Mouse (Mus musculus) forebrain, embryonic 10.5 days (tissue): ENCODE measurements around the gene Rnase1. TPM values are rescaled to one million over a fixed set of nuclear protein-coding genes. Genes with fewer than 3 reads are reported as not detected.

Experiments used
- DNase-seq: peaks from one replicate; pipeline ENCODE4 v3.0.0-alpha.2; 2017; ENCODE audit warnings: low spot score; ENCODE audit errors: extremely low spot score
- H3K27ac ChIP-seq: fragments of 300-500 bp; sonication (generic); 2 replicates; pipeline ENCODE4 v1.5.1; 2016; ENCODE audit warnings: mild to moderate bottlenecking
- H3K27me3 ChIP-seq: fragments of 300-500 bp; sonication (generic); 2 replicates; pipeline ENCODE4 v1.6.1; 2016; ENCODE audit warnings: mild to moderate bottlenecking; ENCODE audit not compliant: poor library complexity, severe bottlenecking
- H3K36me3 ChIP-seq: fragments of 300-500 bp; sonication (generic); replicated peaks from 2 replicates; pipeline ENCODE4 v1.6.1; 2016; ENCODE audit warnings: mild to moderate bottlenecking, moderate library complexity
- H3K4me1 ChIP-seq: fragments of 300-500 bp; sonication (generic); 2 replicates; pipeline ENCODE4 v1.6.1; 2016
- H3K4me3 ChIP-seq: fragments of 300-500 bp; sonication (generic); 2 replicates; pipeline ENCODE4 v1.5.1; 2016; ENCODE audit warnings: mild to moderate bottlenecking, moderate library complexity
- H3K9me3 ChIP-seq: fragments of 300-500 bp; sonication (generic); 2 replicates; pipeline ENCODE4 v1.6.1; 2016; ENCODE audit warnings: mild to moderate bottlenecking, moderate library complexity
- WGBS: fragments of 180-500 bp; shearing (Covaris S2); methylation state at CpG from one replicate; pipeline ENCODE4 v1.1.7; 2016; 5-methylcytosine and 5-hydroxymethylcytosine counted together
- polyA plus RNA-seq: library from polyadenylated mRNA; unstranded; fragments of >200 nt; fragmentation: Nextera tagmentation; extraction: Ambion mirVana; gene quantifications from 2 replicates; pipeline ENCODE4 v1.2.1, GENCODE M21; 2016

Rnase1 gene
- polyA plus RNA-seq, 1 experiment from 2014 or later = not detected

DNA sequence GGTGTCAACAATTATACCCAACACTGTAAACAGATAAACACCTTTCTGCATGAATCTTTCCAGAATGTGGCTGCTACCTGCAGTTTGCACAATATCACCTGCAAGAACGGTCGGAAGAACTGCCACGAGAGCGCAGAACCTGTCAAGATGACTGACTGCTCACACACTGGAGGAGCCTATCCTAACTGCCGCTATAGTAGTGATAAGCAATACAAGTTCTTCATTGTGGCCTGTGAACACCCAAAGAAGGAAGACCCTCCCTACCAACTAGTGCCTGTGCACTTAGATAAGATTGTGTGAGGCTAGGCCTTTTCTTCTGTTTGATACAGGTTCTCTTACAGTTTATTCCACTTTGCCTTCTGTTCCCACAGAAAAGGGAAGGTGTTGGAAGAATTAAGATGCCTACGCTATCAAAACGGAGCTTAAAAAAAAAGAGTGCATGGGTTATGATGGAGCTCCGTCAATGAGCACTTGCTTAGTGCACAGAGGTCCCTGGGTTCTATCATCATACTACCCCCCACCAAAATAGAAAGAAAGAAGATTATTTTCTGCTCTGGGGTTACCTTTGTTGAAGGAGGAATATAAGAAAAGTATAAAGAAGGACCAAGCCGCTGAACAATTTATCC lies 16.2 kb downstream of the Rnase1 start:
- WGBS = 91% methylated on average over 9 of the region's 9 CpGs
- no peak overlapping the region for H3K27ac ChIP-seq
- no peaks in the 10 kb centered on the region for H3K27me3 ChIP-seq
- no peak for DNase-seq
- no peaks in the 10 kb centered on the region for H3K4me1 ChIP-seq
- H3K36me3 ChIP-seq = no peaks in the 10 kb centered on the region
- no peaks in the 10 kb centered on the region for H3K9me3 ChIP-seq
- no peak overlapping the region for H3K4me3 ChIP-seq

DNA sequence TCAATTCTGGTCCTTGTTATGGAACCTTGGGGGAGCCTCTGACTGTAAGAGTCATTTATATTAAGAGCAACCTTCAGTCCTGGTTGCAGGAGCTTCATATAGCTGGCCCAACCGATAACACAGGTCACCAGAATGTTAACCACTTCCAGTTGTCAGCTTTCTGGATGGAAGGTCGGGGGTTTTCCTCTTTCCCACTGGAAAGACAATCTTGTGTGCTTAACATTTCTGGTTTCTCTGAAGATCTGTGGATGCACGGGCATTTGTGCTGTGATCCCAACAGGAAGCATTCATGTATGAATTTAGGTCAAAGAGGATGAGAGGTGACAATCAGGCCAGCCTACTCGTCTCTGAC lies 17.0 kb downstream of the Rnase1 start:
- no peaks in the 10 kb centered on the region for H3K9me3 ChIP-seq
- H3K4me1 ChIP-seq = no peaks in the 10 kb centered on the region
- H3K4me3 ChIP-seq = no peak overlapping the region
- H3K27me3 ChIP-seq = no peaks in the 10 kb centered on the region
- H3K36me3 ChIP-seq = no peaks in the 10 kb centered on the region
- H3K27ac ChIP-seq = no peak overlapping the region
- no peak for DNase-seq
- WGBS = 69% methylated on average over 4 of the region's 4 CpGs

- 85% methylated on average over 9 of the region's 9 CpGs for WGBS
- Histone ChIP-seq H3K27me3 (no peaks in the 10 kb centered on the region), H3K36me3 (no peaks in the 10 kb centered on the region), H3K9me3 (no peaks in the 10 kb centered on the region), H3K27ac (no peak overlapping the region), H3K4me3 (no peak overlapping the region), H3K4me1 (no peaks in the 10 kb centered on the region)
- DNase-seq = no peak
These were observed 17.6 kb downstream of the Rnase1 start for GRCm38 (mm10) chr14:51128775-51129623.

- H3K27me3 ChIP-seq = no peaks in the 10 kb centered on the region
- no peaks in the 10 kb centered on the region for H3K9me3 ChIP-seq
- no peak overlapping the region for H3K4me3 ChIP-seq
- DNase-seq = no peak
- H3K27ac ChIP-seq = peak overlapping the region; percentile 15; the same call in 1 of the 2 replicates
- peaks cover 4% of the 10 kb centered on the region for H3K4me1 ChIP-seq
- no peaks in the 10 kb centered on the region for H3K36me3 ChIP-seq
- 71% methylated on average over 2 of the region's 2 CpGs for WGBS
These were observed 18.8 kb downstream of the Rnase1 start for GRCm38 (mm10) chr14:51127648-51128258.

GRCm38 (mm10) chr14:51125684-51126083 lies 20.9 kb downstream of the Rnase1 start:
- Histone ChIP-seq H3K4me1 (peaks cover 9% of the 10 kb centered on the region), H3K27me3 (no peaks in the 10 kb centered on the region), H3K27ac (no peak overlapping the region), H3K9me3 (no peaks in the 10 kb centered on the region), H3K36me3 (no peaks in the 10 kb centered on the region), H3K4me3 (no peak overlapping the region)
- 84% methylated on average over 6 of the region's 6 CpGs for WGBS
- no peak for DNase-seq

DNA sequence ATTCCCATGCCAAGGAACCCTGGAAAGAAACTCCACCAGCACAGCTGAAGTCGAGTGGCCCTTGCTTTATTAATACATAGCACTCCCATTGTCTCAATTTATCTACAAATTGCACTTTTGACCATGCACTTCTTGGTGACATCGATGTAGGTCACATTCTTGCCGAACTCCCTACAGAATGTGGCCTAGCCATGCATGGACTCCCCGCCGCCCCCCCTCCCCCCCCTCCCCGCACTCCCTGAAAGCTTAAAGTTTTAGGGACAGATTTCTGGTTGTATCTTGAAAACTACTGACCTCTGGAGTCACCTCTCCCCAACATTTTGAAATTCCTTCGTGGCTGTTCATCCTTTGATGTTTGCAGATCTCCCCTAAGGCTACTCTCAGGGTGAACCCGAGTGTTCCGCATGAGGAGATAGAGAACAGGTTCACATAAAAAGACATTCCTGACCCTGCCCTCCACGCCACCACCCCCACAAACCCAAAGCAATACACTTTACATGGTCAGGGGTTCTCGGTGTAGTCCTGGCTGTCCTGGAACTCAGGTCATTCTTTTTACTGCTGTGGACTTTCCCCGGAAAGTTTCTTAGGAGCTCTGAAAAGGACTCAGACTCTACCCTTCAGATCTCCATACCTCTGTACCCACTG lies 32.5 kb downstream of the Rnase1 start, which contains the start of gene Eddm3b:
Gene Eddm3b, plus strand, starts transcription at position 511 of the 645 bp plus-strand sequence.
- H3K27me3 ChIP-seq = no peaks in the 10 kb centered on the region
- no peaks in the 10 kb centered on the region for H3K9me3 ChIP-seq
- 37% methylated on average over 12 of the region's 12 CpGs for WGBS
- peaks cover 11% of the 10 kb centered on the region; the same call in 1 of the 2 replicates for H3K4me1 ChIP-seq
- H3K36me3 ChIP-seq = no peaks in the 10 kb centered on the region
- H3K27ac ChIP-seq = no peak within 1 kb of the TSS
- no peak for DNase-seq
- H3K4me3 ChIP-seq = no peak within 1 kb of the TSS; the same call in 1 of the 2 replicates

- Histone ChIP-seq H3K9me3 (no peaks in the 10 kb centered on the region), H3K4me3 (no peak overlapping the region; the same call in 1 of the 2 replicates), H3K27me3 (no peaks in the 10 kb centered on the region), H3K36me3 (no peaks in the 10 kb centered on the region), H3K4me1 (peaks cover 11% of the 10 kb centered on the region; the same call in 1 of the 2 replicates), H3K27ac (no peak overlapping the region)
- DNase-seq = no peak
- 28% methylated on average over 9 of the region's 9 CpGs for WGBS
These were observed 33.1 kb downstream of the Rnase1 start for GRCm38 (mm10) chr14:51113476-51113875.

GRCm38 (mm10) chr14:51111966-51112365 lies 34.6 kb downstream of the Rnase1 start:
- Histone ChIP-seq H3K27me3 (no peaks in the 10 kb centered on the region), H3K27ac (no peak overlapping the region), H3K36me3 (no peaks in the 10 kb centered on the region), H3K4me1 (peaks cover 11% of the 10 kb centered on the region; the same call in 1 of the 2 replicates), H3K4me3 (no peak overlapping the region), H3K9me3 (no peaks in the 10 kb centered on the region)
- DNase-seq = no peak
- 83% methylated on average over 3 of the region's 3 CpGs for WGBS

GRCm38 (mm10) chr14:51106449-51106967 lies 40.1 kb downstream of the Rnase1 start:
- no peaks in the 10 kb centered on the region for H3K9me3 ChIP-seq
- no peaks in the 10 kb centered on the region for H3K27me3 ChIP-seq
- no peak overlapping the region for H3K4me3 ChIP-seq
- no peaks in the 10 kb centered on the region for H3K36me3 ChIP-seq
- H3K27ac ChIP-seq = no peak overlapping the region
- DNase-seq = no peak
- no peaks in the 10 kb centered on the region for H3K4me1 ChIP-seq

DNA sequence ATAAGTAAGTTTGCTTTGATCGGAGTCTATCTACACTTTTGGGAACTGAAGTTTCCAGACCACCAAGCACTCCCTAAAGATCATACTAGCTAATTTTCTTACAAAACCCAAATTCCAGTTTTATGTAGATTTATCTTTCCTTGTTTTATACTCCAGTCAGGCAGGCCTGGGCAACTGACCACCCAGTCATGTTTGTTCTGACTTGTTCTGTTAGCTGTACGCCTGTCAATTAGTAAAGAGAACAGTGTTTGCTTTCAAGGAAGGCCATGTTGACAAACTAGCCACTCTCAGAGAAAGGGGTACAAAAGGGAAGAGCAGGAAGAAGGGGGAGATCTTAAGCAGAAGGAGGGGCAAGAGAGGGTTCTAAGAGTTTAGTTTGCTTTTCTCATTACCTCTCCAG lies 42.2 kb downstream of the Rnase1 start:
- 86% methylated on average over 2 of the region's 2 CpGs for WGBS
- H3K9me3 ChIP-seq = no peaks in the 10 kb centered on the region
- no peaks in the 10 kb centered on the region for H3K36me3 ChIP-seq
- H3K27ac ChIP-seq = no peak overlapping the region
- no peaks in the 10 kb centered on the region for H3K4me1 ChIP-seq
- no peaks in the 10 kb centered on the region for H3K27me3 ChIP-seq
- DNase-seq = no peak
- no peak overlapping the region for H3K4me3 ChIP-seq

DNA sequence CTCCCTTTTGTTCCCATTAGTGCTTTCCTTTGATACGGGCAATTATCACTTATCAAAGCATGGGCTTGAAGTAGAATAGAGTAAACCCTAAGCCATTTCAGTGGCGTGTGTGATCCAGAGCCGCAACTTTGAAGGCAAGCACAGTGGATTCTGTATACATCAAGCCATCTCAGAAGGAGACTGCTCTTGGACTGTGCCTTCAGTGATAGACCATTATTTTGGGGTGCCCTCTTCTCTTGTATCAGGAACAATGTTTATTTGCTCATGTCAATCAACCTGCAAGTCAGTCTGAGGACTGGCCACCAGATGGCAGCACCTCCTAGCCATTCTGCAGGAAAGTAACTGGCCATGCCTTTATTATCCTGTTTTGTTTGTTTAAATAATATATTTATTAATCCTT lies 43.4 kb downstream of the Rnase1 start:
- H3K4me3 ChIP-seq = no peak overlapping the region
- whole genome bisulfite sequencing = 56% methylated on average over 3 of the region's 3 CpGs
- no peaks in the 10 kb centered on the region for H3K36me3 ChIP-seq
- no peak overlapping the region for H3K27ac ChIP-seq
- H3K4me1 ChIP-seq = no peaks in the 10 kb centered on the region
- no peaks in the 10 kb centered on the region for H3K27me3 ChIP-seq
- DNase-seq = peak; percentile 61
- no peaks in the 10 kb centered on the region for H3K9me3 ChIP-seq

DNA sequence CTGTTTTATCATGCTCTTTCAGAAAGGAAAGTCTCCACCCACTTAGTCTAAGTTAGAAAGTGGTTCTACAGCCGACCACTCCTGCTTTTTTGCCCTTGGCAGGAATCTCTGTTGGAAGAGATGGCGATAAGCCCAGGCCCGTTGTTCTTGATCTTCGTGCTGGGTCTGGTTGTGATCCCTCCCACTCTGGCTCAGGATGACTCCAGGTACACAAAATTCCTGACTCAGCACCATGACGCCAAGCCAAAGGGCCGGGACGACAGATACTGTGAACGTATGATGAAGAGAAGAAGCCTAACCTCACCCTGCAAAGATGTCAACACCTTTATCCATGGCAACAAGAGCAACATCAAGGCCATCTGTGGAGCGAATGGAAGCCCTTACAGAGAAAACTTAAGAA lies 45.3 kb downstream of the Rnase1 start:
- H3K27me3 ChIP-seq = no peaks in the 10 kb centered on the region
- H3K4me1 ChIP-seq = no peaks in the 10 kb centered on the region
- DNase-seq = no peak
- 82% methylated on average over 9 of the region's 9 CpGs for WGBS
- no peaks in the 10 kb centered on the region for H3K9me3 ChIP-seq
- no peaks in the 10 kb centered on the region for H3K36me3 ChIP-seq
- H3K27ac ChIP-seq = no peak overlapping the region
- H3K4me3 ChIP-seq = no peak overlapping the region
